In genomic region chr5:134228249-134228638, GRCm38 (mm10) we compare ENCODE assay signal across 13 mouse cellular contexts. TPM values are rescaled to one million over a fixed set of nuclear protein-coding genes. Genes with fewer than 3 reads are reported as not detected.
DNase-seq lines count a peak whose midpoint lies in the region; ATAC-seq and TF ChIP-seq lines count a peak whose summit lies in the region.
"Had no signal": no experiment of that assay in that cellular context is flagged by ENCODE, and none has a peak within 500 bp of the region (broad histone marks: within the 10 kb centered on the region; RNA-seq: fewer than 3 reads in every experiment).

No protein-coding gene starts in this region.

- H3K79me2 ChIP-seq in heart, adult 2 months (replicated peaks; ENCODE audit: control insufficient read depth, insufficient read depth, low read length) = no peaks in the 10 kb centered on the region

- H3K27me3 ChIP-seq in heart, adult 2 months (ENCODE audit: control insufficient read depth, insufficient read depth, low read length) = no peaks in the 10 kb centered on the region
- no peaks in the 10 kb centered on the region for H3K27me3 ChIP-seq in embryonic facial prominence, embryonic 15.5 days
- H3K27me3 ChIP-seq in lung, embryonic 16.5 days (ENCODE audit: control insufficient read depth, insufficient read depth, low read depth, low read length) = no peaks in the 10 kb centered on the region

- intact Hi-C loops in heart, adult 2 months (cut with DNase I) = no loop called here

- no peaks in the 10 kb centered on the region for H3K9me3 ChIP-seq in embryonic facial prominence, embryonic 15.5 days (replicated peaks)
- no peaks in the 10 kb centered on the region for H3K9me3 ChIP-seq in lung, embryonic 16.5 days (ENCODE audit: control insufficient read depth, low read length)

- TF ChIP-seq CTCF in heart, adult 2 months (IDR thresholded peaks at IDR 0.05) = no peak
- no peak for TF ChIP-seq CTCF in lung, adult 2 months (IDR thresholded peaks at IDR 0.05; ENCODE audit: insufficient read depth, low read length)

- no peak overlapping the region for H3K9ac ChIP-seq in heart, adult 2 months (ENCODE audit: low read depth, low read length)
- no peak overlapping the region for H3K9ac ChIP-seq in embryonic facial prominence, embryonic 15.5 days
- H3K9ac ChIP-seq in lung, embryonic 16.5 days (ENCODE audit: low read length) = 0 out of 2 replicates have a peak overlapping the region, but pooled peaks have one; percentile 39

- TF ChIP-seq POLR2A in heart, adult 2 months (IDR thresholded peaks at IDR 0.05; ENCODE audit: insufficient read depth, low read depth, low read length) = no peak
- no peak for TF ChIP-seq POLR2A in lung, adult 2 months (IDR thresholded peaks at IDR 0.05; ENCODE audit: borderline replicate concordance, extremely low read depth, low read depth, low read length)

- no peaks in the 10 kb centered on the region for H3K36me3 ChIP-seq in heart, adult 2 months (ENCODE audit: control insufficient read depth, insufficient read depth, low read length)
- H3K36me3 ChIP-seq in embryonic facial prominence, embryonic 15.5 days = no peaks in the 10 kb centered on the region
- H3K36me3 ChIP-seq in lung, embryonic 16.5 days (ENCODE audit: control insufficient read depth, insufficient read depth, low read length) = no peaks in the 10 kb centered on the region

- peak overlapping the region; percentile 40 for H3K27ac ChIP-seq in heart, adult 2 months
- H3K27ac ChIP-seq in embryonic facial prominence, embryonic 15.5 days (replicated peaks) = 0 out of 2 replicates have a peak overlapping the region, but pooled peaks have one; percentile 25
- peak overlapping the region; percentile 71 for H3K27ac ChIP-seq in lung, embryonic 16.5 days (ENCODE audit: low read length)

- ATAC-seq in embryonic facial prominence, embryonic 15.5 days (ENCODE audit: insufficient number of reproducible peaks, low FRiP score, low TSS enrichment, low read depth) = no peak
- ATAC-seq in lung, embryonic 16.5 days (ENCODE audit: low read depth) = no peak
- ATAC-seq: forebrain, embryonic 14.5 days; inflammation-experienced regulatory T-cells, adult 6 months had no signal

- no peak overlapping the region for H3K4me3 ChIP-seq in heart, adult 2 months
- peak overlapping the region; percentile 25 for H3K4me3 ChIP-seq in lung, adult 2 months (replicated peaks; ENCODE audit: extremely low read depth, low read depth, low read length)
- H3K4me3 ChIP-seq in embryonic facial prominence, embryonic 15.5 days (replicated peaks) = no peak overlapping the region
- H3K4me3 ChIP-seq in lung, embryonic 16.5 days (ENCODE audit: low read length) = no peak overlapping the region

- H3K4me1 ChIP-seq in heart, adult 2 months (ENCODE audit: control insufficient read depth, insufficient read depth, low read length) = peaks cover 12% of the 10 kb centered on the region
- H3K4me1 ChIP-seq in lung, adult 2 months (ENCODE audit: control insufficient read depth, insufficient read depth, low read length) = peaks cover 18% of the 10 kb centered on the region
- peaks cover 35% of the 10 kb centered on the region for H3K4me1 ChIP-seq in embryonic facial prominence, embryonic 15.5 days
- peaks cover 44% of the 10 kb centered on the region for H3K4me1 ChIP-seq in lung, embryonic 16.5 days (replicated peaks; ENCODE audit: control insufficient read depth, insufficient read depth, low read length)

- DNase-seq in heart, adult 2 months = no peak
- no peak for DNase-seq in heart, adult 8-10 months (ENCODE audit: low spot score)
- DNase-seq in lung, adult 2 months = peak; percentile 44
- DNase-seq in lung, postnatal 4 days = no peak
- no peak for DNase-seq in spleen, adult 12 weeks (ENCODE audit: low spot score)
- DNase-seq in adrenal gland, adult 8-10 months = no peak
- DNase-seq: adrenal gland, adult 2 months; cerebellum, adult 2 months; thymus, adult 18-20 months had no signal

- H3K4me2 ChIP-seq in embryonic facial prominence, embryonic 15.5 days (replicated peaks) = no peak overlapping the region
- H3K4me2 ChIP-seq in lung, embryonic 16.5 days (ENCODE audit: low read depth, low read length) = peak overlapping the region; percentile 31; the same call in 1 of the 2 replicates

- WGBS in heart, adult 2 months = 54% methylated on average over 6 of the region's 6 CpGs
- WGBS in lung, adult 2 months = 49% methylated on average over 6 of the region's 6 CpGs
- 63% methylated on average over 6 of the region's 6 CpGs for WGBS in embryonic facial prominence, embryonic 15.5 days
- WGBS in lung, embryonic 16.5 days = 42% methylated on average over 6 of the region's 6 CpGs

- no peak for TF ChIP-seq EP300 in heart, adult 2 months (IDR thresholded peaks at IDR 0.05; ENCODE audit: insufficient read depth, low read depth, low read length)

RNA-seq across cellular contexts. Expression of gene Ncf1, which starts 1.2 kb away (rescaled TPM):
- total RNA-seq in heart, adult 2 months (2021) = 1 to 10 TPM; 6.7 to 8.2 TPM
- polyA plus RNA-seq in heart, adult 2 months (2012; rRNA removed) = 3.4 and 5.7 TPM in 2 replicates
- 10 to 100 TPM in 1 of 4 experiments, 1 to 10 TPM in 3; 2.8 to 10.1 (median 3.9) TPM for total RNA-seq in heart, adult 8-10 months (2022)
- polyA plus RNA-seq in lung, adult 2 months (2012; rRNA removed) = 32.0 and 37.8 TPM in 2 replicates
- polyA plus RNA-seq in embryonic facial prominence, embryonic 15.5 days (2015; fragmentation: Nextera tagmentation; extraction: Ambion mirVana) = 10.2 and 10.3 TPM in 2 replicates
- polyA plus RNA-seq in lung, embryonic 16.5 days (2015; fragmentation: Nextera tagmentation; extraction: Ambion mirVana) = 9.0 and 10.4 TPM in 2 replicates
- 10 to 100 TPM in 1 of 4 experiments, 1 to 10 TPM in 3; 6.7 to 10.7 (median 8.3) TPM for total RNA-seq in adrenal gland, adult 8-10 months (2022)

RNA-seq across cellular contexts. Expression of gene Gtf2ird2, which starts 44.4 kb away (rescaled TPM):
- 1 to 10 TPM; 5.3 to 5.7 TPM for total RNA-seq in heart, adult 2 months (2021)
- 3.7 and 5.4 TPM in 2 replicates for polyA plus RNA-seq in heart, adult 2 months (2012; rRNA removed)
- 1 to 10 TPM; 4.8 to 7.8 (median 5.8) TPM for total RNA-seq in heart, adult 8-10 months (2022)
- polyA plus RNA-seq in lung, adult 2 months (2012; rRNA removed) = 5.2 and 5.4 TPM in 2 replicates
- 8.8 and 9.0 TPM in 2 replicates for polyA plus RNA-seq in embryonic facial prominence, embryonic 15.5 days (2015; fragmentation: Nextera tagmentation; extraction: Ambion mirVana)
- 8.6 and 9.1 TPM in 2 replicates for polyA plus RNA-seq in lung, embryonic 16.5 days (2015; fragmentation: Nextera tagmentation; extraction: Ambion mirVana)
- total RNA-seq in adrenal gland, adult 8-10 months (2022) = 10 to 100 TPM; 10.4 to 19.9 (median 14.2) TPM

RNA-seq across cellular contexts. Expression of gene Rcc1l, which starts 51.7 kb away (rescaled TPM):
- 10 to 100 TPM; 30.2 to 33.7 TPM for total RNA-seq in heart, adult 2 months (2021)
- polyA plus RNA-seq in heart, adult 2 months (2012; rRNA removed) = 19.8 and 23.5 TPM in 2 replicates
- total RNA-seq in heart, adult 8-10 months (2022) = 10 to 100 TPM; 32.2 to 40.2 (median 33.8) TPM
- polyA plus RNA-seq in lung, adult 2 months (2012; rRNA removed) = 12.5 and 13.3 TPM in 2 replicates
- 26.1 and 29.4 TPM in 2 replicates for polyA plus RNA-seq in embryonic facial prominence, embryonic 15.5 days (2015; fragmentation: Nextera tagmentation; extraction: Ambion mirVana)
- 22.5 and 22.8 TPM in 2 replicates for polyA plus RNA-seq in lung, embryonic 16.5 days (2015; fragmentation: Nextera tagmentation; extraction: Ambion mirVana)
- total RNA-seq in adrenal gland, adult 8-10 months (2022) = 10 to 100 TPM; 34.6 to 43.1 (median 37.8) TPM
